Mouse (Mus musculus) stomach, embryonic 15.5 days (tissue): Measurements from ENCODE around the gene Zfp978. TPM values are rescaled to one million over a fixed set of nuclear protein-coding genes. Genes with fewer than 3 reads are reported as not detected.
"Not testable (repeated sequence)": the region's sequence is repeated elsewhere in the genome, so short reads cannot be mapped to it uniquely, and the experiment has no call there.

Source experiments
- ATAC-seq: fragments of 200-750 bp; cut with Nextera tagmentation; 2 replicates; pipeline ENCODE4 v1.8.0; 2017; ENCODE audit warnings: low read depth, moderate number of reproducible peaks, moderate TSS enrichment; ENCODE audit not compliant: insufficient read depth, low FRiP score
- H3K27ac ChIP-seq: fragments of 300-500 bp; sonication (generic); 2 replicates; pipeline ENCODE4 v1.5.1; 2015; ENCODE audit warnings: mild to moderate bottlenecking, inconsistent platforms
- H3K27me3 ChIP-seq: fragments of 300-500 bp; sonication (generic); replicated peaks from 2 replicates; pipeline ENCODE4 v1.6.1; 2015; ENCODE audit warnings: inconsistent platforms
- H3K36me3 ChIP-seq: fragments of 300-500 bp; sonication (generic); 2 replicates; pipeline ENCODE4 v1.6.1; 2015; ENCODE audit warnings: inconsistent platforms
- H3K4me1 ChIP-seq: fragments of 300-500 bp; sonication (generic); 2 replicates; pipeline ENCODE4 v1.6.1; 2015; ENCODE audit warnings: inconsistent platforms
- H3K4me2 ChIP-seq: fragments of 300-500 bp; sonication (generic); 2 replicates; pipeline ENCODE4 v1.6.1; 2015; ENCODE audit warnings: mild to moderate bottlenecking, inconsistent platforms
- H3K4me3 ChIP-seq: fragments of 300-500 bp; sonication (generic); replicated peaks from 2 replicates; pipeline ENCODE4 v1.5.1; 2015; ENCODE audit warnings: inconsistent platforms
- H3K9ac ChIP-seq: fragments of 300-500 bp; sonication (generic); 2 replicates; pipeline ENCODE4 v1.6.1; 2015; ENCODE audit warnings: inconsistent platforms
- H3K9me3 ChIP-seq: fragments of 300-500 bp; sonication (generic); 2 replicates; pipeline ENCODE4 v1.6.1; 2016; ENCODE audit warnings: inconsistent platforms
- WGBS: fragments of 180-500 bp; shearing (Covaris S2); methylation state at CpG from one replicate; pipeline ENCODE4 v1.1.7; 2015; 5-methylcytosine and 5-hydroxymethylcytosine counted together
- polyA plus RNA-seq: library from polyadenylated mRNA; unstranded; fragments of >200 nt; fragmentation: Nextera tagmentation; extraction: Ambion mirVana; gene quantifications from 2 replicates; pipeline ENCODE4 v1.2.1, GENCODE M21; 2015

Zfp978 gene
- polyA plus RNA-seq, 1 experiment from 2014 or later = not detected

- ATAC-seq, H3K4me1 ChIP-seq, H3K27me3 ChIP-seq, H3K36me3 ChIP-seq, H3K4me2 ChIP-seq, H3K9ac ChIP-seq, H3K27ac ChIP-seq, H3K4me3 ChIP-seq: not testable (repeated sequence)
- 88% methylated on average over 2 of the region's 2 CpGs for whole genome bisulfite sequencing
- H3K9me3 ChIP-seq = peaks cover 20% of the 10 kb centered on the region; the same call in 1 of the 2 replicates
These were observed 16.0 kb upstream of the Zfp978 start for GRCm38 (mm10) chr4:147345061-147345554.

DNA sequence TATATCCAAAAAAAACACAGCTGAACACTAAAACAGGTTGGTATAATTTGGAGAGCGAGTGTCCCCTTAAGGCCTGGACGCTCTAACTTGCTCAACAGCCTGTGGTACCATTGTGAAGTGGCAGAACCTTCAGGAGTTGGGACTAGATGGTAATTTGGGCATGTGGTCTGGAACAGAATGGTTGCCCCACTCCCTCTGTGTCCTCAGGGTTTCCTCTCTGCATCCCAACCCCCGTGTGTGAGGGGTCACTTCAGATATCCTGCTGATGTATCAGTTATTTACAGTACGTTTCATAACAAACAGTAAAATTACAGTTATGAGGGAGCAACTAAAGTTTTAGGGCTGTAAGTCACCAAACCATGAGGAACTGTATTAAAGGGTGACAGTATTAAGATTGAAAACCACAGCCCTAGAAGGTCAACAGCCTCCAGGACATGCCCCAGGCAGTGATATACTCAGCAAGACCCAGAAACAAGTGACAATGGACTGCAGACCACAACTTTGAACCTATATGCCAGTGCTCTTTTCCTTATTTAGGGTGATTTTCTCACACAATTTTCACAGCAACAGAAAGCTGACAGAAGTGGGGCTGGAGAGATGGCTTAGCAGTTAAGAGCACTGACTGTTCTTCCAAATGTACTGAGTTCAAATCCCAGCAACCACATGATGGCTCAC, 14.6 kb upstream of the Zfp978 start:
- not testable (repeated sequence) for ATAC-seq, H3K36me3 ChIP-seq, H3K4me1 ChIP-seq, H3K4me2 ChIP-seq, H3K27ac ChIP-seq, H3K4me3 ChIP-seq, H3K9ac ChIP-seq, H3K27me3 ChIP-seq
- peaks cover 22% of the 10 kb centered on the region; the same call in 1 of the 2 replicates for H3K9me3 ChIP-seq
- WGBS = 68% methylated on average over 4 of the region's 4 CpGs

GRCm38 (mm10) chr4:147347300-147347699, 13.8 kb upstream of the Zfp978 start:
- not testable (repeated sequence) for H3K4me2 ChIP-seq, ATAC-seq, H3K4me1 ChIP-seq, H3K27ac ChIP-seq, H3K9ac ChIP-seq, H3K4me3 ChIP-seq, H3K27me3 ChIP-seq, H3K36me3 ChIP-seq
- H3K9me3 ChIP-seq = peaks cover 22% of the 10 kb centered on the region; the same call in 1 of the 2 replicates
- 65% methylated on average over 4 of the region's 4 CpGs for WGBS

DNA sequence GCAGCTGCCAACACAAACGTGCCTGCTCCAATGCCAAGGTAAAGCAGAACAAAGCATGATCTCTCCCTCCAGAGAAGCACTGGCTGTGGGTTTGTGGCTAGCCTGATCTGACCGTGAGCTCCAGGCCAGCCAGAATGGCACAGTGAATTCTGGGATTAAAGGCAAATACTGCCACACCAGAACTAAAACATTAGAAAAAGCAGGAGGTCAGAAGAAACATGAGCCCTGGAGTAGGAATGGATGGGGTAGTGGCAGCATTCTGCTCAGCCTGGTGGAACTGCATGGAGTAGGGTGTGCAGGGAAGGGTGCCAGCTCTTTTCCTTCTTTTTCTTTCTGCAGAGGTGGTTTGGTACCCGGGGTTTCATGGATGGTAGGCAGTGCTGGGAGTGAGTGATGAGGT, 13.2 kb upstream of the Zfp978 start:
- 70% methylated on average over 2 of the region's 3 CpGs for WGBS

DNA sequence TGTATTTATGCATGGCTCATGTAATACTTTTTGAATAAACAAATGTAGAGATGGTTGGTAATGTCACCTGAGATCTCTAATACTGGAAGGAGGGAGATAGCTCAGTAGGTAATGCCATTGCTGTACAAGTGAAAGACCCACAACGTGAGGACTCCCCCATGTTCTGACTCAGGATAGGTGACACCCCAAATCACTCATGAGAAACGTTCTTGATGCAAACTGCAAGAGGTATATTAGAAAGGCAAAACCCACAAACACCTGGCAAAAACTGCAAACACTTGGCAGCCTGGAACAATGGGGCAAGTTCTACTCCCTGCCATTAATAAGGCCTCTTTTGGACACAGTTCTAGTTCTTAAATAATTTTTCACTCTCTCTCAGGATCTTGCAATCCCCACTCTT, 12.7 kb upstream of the Zfp978 start:
- 74% methylated on average over 2 of the region's 2 CpGs for WGBS
- peaks cover 16% of the 10 kb centered on the region; the same call in 1 of the 2 replicates for H3K9me3 ChIP-seq
- H3K4me2 ChIP-seq, H3K36me3 ChIP-seq, H3K4me1 ChIP-seq, H3K27ac ChIP-seq, H3K4me3 ChIP-seq, H3K9ac ChIP-seq, ATAC-seq, H3K27me3 ChIP-seq: not testable (repeated sequence)

More for the DNA sequence above, 13.2 kb upstream of the Zfp978 start:
- H3K9ac ChIP-seq, H3K4me1 ChIP-seq, H3K27ac ChIP-seq, H3K36me3 ChIP-seq, H3K4me2 ChIP-seq, H3K4me3 ChIP-seq, H3K27me3 ChIP-seq, ATAC-seq: not testable (repeated sequence)
- peaks cover 22% of the 10 kb centered on the region; the same call in 1 of the 2 replicates for H3K9me3 ChIP-seq

DNA sequence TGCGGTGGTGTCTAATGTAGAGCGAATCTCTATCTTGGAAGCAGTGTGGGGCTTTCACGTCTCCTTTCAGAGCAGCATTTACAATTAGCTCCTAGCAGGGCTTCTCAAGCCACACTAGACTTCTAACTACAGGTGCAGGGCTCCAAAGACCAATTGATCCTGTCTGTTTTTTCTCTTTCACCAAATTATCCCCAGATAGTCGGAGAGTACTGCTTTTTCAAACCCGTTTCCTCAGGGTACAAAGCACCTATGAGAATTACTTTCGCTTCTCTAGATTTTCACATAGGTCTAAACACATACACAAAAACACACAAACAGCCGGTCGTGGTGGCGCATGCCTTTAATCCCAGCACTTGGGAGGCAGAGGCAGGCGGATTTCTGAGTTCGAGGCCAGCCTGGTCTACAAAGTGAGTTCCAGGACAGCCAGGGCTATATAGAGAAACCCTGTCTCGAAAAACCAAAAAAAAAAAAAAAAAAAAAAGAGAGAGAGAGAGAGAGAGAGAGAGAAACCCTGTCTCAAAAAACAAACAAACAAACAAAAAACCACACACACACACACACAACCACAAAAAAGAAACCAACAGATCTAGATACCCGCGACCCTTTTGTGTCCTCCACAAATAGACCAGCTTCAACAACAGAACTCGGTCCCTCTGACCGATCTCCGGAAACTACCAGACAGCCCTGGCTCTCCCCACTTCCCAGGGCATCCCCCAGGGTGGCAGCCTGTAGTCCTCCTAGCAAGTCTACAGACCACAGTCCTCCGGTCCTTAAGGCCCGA, 12.0 kb upstream of the Zfp978 start:
- not testable (repeated sequence) for H3K27ac ChIP-seq, H3K4me2 ChIP-seq, H3K9ac ChIP-seq, H3K4me3 ChIP-seq, ATAC-seq, H3K36me3 ChIP-seq, H3K4me1 ChIP-seq, H3K27me3 ChIP-seq
- H3K9me3 ChIP-seq = peaks cover 13% of the 10 kb centered on the region; the same call in 1 of the 2 replicates
- WGBS = 87% methylated on average over 18 of the region's 19 CpGs

GRCm38 (mm10) chr4:147349687-147350415, 11.3 kb upstream of the Zfp978 start:
- 80% methylated on average over 9 of the region's 9 CpGs for WGBS
- H3K36me3 ChIP-seq, H3K9ac ChIP-seq, H3K27me3 ChIP-seq, H3K4me3 ChIP-seq, H3K4me2 ChIP-seq, ATAC-seq, H3K27ac ChIP-seq, H3K4me1 ChIP-seq: not testable (repeated sequence)
- peaks cover 13% of the 10 kb centered on the region; the same call in 1 of the 2 replicates for H3K9me3 ChIP-seq

GRCm38 (mm10) chr4:147350541-147350940, 10.6 kb upstream of the Zfp978 start:
- H3K27ac ChIP-seq, H3K4me2 ChIP-seq, H3K9ac ChIP-seq, ATAC-seq, H3K4me3 ChIP-seq, H3K27me3 ChIP-seq, H3K36me3 ChIP-seq, H3K4me1 ChIP-seq: not testable (repeated sequence)
- whole genome bisulfite sequencing = 81% methylated on average over 2 of the region's 2 CpGs
- peaks cover 13% of the 10 kb centered on the region; the same call in 1 of the 2 replicates for H3K9me3 ChIP-seq

DNA sequence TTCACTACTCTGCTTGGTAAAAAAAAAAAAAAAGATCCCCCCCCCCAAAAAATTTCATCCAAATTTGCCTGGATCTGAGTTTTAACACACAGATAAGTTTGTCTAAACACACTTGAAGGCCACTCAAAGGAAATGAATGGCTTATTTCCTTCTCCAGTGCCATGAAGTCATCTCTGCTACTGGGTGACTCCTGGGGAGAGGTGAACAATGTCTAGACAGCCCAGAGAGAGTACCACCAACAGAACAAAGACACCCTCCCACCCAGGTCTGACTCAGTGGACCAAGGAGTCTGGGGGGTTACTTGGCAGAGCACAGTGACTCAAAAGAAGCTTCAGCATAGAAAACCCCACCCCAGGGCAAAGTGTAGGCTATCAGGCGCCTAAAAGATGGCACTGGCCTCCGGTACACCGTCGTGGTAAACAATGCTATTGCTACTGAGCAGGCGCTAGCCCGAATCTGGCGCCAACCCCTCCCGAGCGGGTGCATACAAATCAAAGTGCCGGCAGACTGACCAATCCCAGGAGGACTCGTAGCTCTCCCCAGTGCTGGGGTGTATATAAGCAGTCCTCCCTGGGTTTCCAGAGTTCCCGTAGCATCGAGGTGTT, 9.6 kb upstream of the Zfp978 start:
- H3K4me1 ChIP-seq, H3K9ac ChIP-seq, H3K36me3 ChIP-seq, ATAC-seq, H3K27me3 ChIP-seq, H3K27ac ChIP-seq, H3K4me2 ChIP-seq, H3K4me3 ChIP-seq: not testable (repeated sequence)
- WGBS = 79% methylated on average over 11 of the region's 13 CpGs
- peaks cover 13% of the 10 kb centered on the region; the same call in 1 of the 2 replicates for H3K9me3 ChIP-seq

- H3K27ac ChIP-seq, H3K4me1 ChIP-seq, H3K9ac ChIP-seq, H3K36me3 ChIP-seq, H3K9me3 ChIP-seq, H3K4me2 ChIP-seq, H3K27me3 ChIP-seq, H3K4me3 ChIP-seq, ATAC-seq: not testable (repeated sequence)
- WGBS = 78% methylated on average over 4 of the region's 4 CpGs
These were observed 7.5 kb upstream of the Zfp978 start for GRCm38 (mm10) chr4:147353626-147354025.

DNA sequence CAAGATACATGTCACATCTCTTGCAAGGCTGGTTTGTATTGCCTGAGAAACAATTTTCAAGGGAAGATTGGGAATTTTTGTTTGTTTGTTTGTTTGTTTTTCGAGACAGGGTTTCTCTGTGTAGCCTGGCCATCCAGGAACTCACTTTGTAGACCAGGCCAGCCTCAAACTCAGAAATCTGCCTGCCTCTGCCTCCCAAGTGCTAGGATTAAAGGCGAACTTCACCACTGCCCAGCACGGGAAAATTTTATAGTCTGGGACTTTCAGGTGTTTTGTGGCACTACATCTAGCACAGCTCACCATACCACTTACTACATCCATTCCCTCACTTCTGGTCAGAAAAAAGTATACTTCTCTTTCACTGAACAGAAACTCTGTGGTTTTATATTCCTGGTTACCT, 5.1 kb upstream of the Zfp978 start:
- no CpG with 5 or more reads among the region's 3 CpGs for WGBS
- H3K36me3 ChIP-seq, H3K4me1 ChIP-seq, ATAC-seq, H3K9me3 ChIP-seq, H3K9ac ChIP-seq, H3K27me3 ChIP-seq, H3K4me3 ChIP-seq, H3K4me2 ChIP-seq, H3K27ac ChIP-seq: not testable (repeated sequence)
